Mouse (Mus musculus) stomach, embryonic 16.5 days (tissue): ENCODE measurements around the gene Ntn1. TPM values are rescaled to one million over a fixed set of nuclear protein-coding genes. Genes with fewer than 3 reads are reported as not detected.

Experiments used
- ATAC-seq: fragments of 200-750 bp; cut with Nextera tagmentation; 2 replicates; pipeline ENCODE4 v1.8.0; 2017; ENCODE audit warnings: moderate number of reproducible peaks, moderate TSS enrichment; ENCODE audit not compliant: insufficient read depth, low FRiP score
- H3K27ac ChIP-seq: fragments of 300-500 bp; sonication (generic); 2 replicates; pipeline ENCODE4 v1.5.1; 2014; ENCODE audit warnings: low read length
- H3K27me3 ChIP-seq: fragments of 300-500 bp; sonication (generic); 2 replicates; pipeline ENCODE4 v1.6.1; 2014; ENCODE audit warnings: low read length, control low read depth, mixed read lengths; ENCODE audit not compliant: control insufficient read depth, insufficient read depth
- H3K36me3 ChIP-seq: fragments of 300-500 bp; sonication (generic); 2 replicates; pipeline ENCODE4 v1.6.1; 2014; ENCODE audit warnings: low read length; ENCODE audit not compliant: control insufficient read depth, insufficient read depth
- H3K4me1 ChIP-seq: fragments of 300-500 bp; sonication (generic); 2 replicates; pipeline ENCODE4 v1.6.1; 2014; ENCODE audit warnings: low read length, control low read depth, mixed read lengths; ENCODE audit not compliant: control insufficient read depth, insufficient read depth
- H3K4me2 ChIP-seq: fragments of 300-500 bp; sonication (generic); 2 replicates; pipeline ENCODE4 v1.6.1; 2014; ENCODE audit warnings: low read depth, low read length, mixed read lengths
- H3K4me3 ChIP-seq: fragments of 300-500 bp; sonication (generic); replicated peaks from 2 replicates; pipeline ENCODE4 v1.5.1; 2014; ENCODE audit warnings: mild to moderate bottlenecking, low read length
- H3K9ac ChIP-seq: fragments of 300-500 bp; sonication (generic); 2 replicates; pipeline ENCODE4 v1.6.1; 2014; ENCODE audit warnings: low read length
- H3K9me3 ChIP-seq: fragments of 300-500 bp; sonication (generic); replicated peaks from 2 replicates; pipeline ENCODE4 v1.6.1; 2016; ENCODE audit warnings: low read length, control low read depth; ENCODE audit not compliant: control insufficient read depth
- WGBS: fragments of 180-500 bp; shearing (Covaris S2); extraction: QIAGEN DNeasy Blood & Tissue Kit; methylation state at CpG from one replicate; pipeline ENCODE4 v1.1.7; 2014; 5-methylcytosine and 5-hydroxymethylcytosine counted together
- polyA plus RNA-seq: library from polyadenylated mRNA; unstranded; fragments of >200 nt; fragmentation: Nextera tagmentation; extraction: Ambion mirVana; gene quantifications from 2 replicates; pipeline ENCODE4 v1.2.1, GENCODE M21; 2015

Ntn1 gene
- 11.3 and 13.5 TPM in 2 replicates for polyA plus RNA-seq

GRCm38 (mm10) chr11:68400727-68401219 is at the start of gene Ntn1:
TSS of gene Ntn1 (minus strand) at chr11:68400823.
- Histone ChIP-seq H3K4me1 (0 out of 2 replicates have a peak, but pooled peaks cover 4% of the 10 kb centered on the region), H3K9me3 (no peaks in the 10 kb centered on the region), H3K4me3 (peak within 1 kb of the TSS; percentile 53), H3K36me3 (no peaks in the 10 kb centered on the region), H3K27me3 (peaks cover 26% of the 10 kb centered on the region), H3K9ac (peak within 1 kb of the TSS; percentile 71), H3K4me2 (peak within 1 kb of the TSS; percentile 96), H3K27ac (peak within 1 kb of the TSS; percentile 35; the same call in 1 of the 2 replicates)
- ATAC-seq = no peak
- 13% methylated on average over 11 of the region's 11 CpGs for WGBS

- Histone ChIP-seq H3K9me3 (no peaks in the 10 kb centered on the region), H3K4me2 (no peak overlapping the region), H3K27ac (no peak overlapping the region), H3K27me3 (no peaks in the 10 kb centered on the region), H3K9ac (no peak overlapping the region), H3K4me1 (peaks cover 2% of the 10 kb centered on the region; the same call in 1 of the 2 replicates), H3K36me3 (no peaks in the 10 kb centered on the region), H3K4me3 (no peak overlapping the region)
- WGBS = 76% methylated on average over 7 of the region's 7 CpGs
- no peak for ATAC-seq
Observed at GRCm38 (mm10) chr11:68448356-68448755, 47.7 kb upstream of the Ntn1 start.

GRCm38 (mm10) chr11:68447242-68447641 is 46.6 kb upstream of the Ntn1 start:
- Histone ChIP-seq H3K27ac (no peak overlapping the region), H3K9ac (no peak overlapping the region), H3K4me3 (no peak overlapping the region), H3K36me3 (no peaks in the 10 kb centered on the region), H3K4me1 (peaks cover 2% of the 10 kb centered on the region; the same call in 1 of the 2 replicates), H3K9me3 (no peaks in the 10 kb centered on the region), H3K4me2 (no peak overlapping the region), H3K27me3 (no peaks in the 10 kb centered on the region)
- no peak for ATAC-seq
- 83% methylated on average over 2 of the region's 2 CpGs for WGBS

DNA sequence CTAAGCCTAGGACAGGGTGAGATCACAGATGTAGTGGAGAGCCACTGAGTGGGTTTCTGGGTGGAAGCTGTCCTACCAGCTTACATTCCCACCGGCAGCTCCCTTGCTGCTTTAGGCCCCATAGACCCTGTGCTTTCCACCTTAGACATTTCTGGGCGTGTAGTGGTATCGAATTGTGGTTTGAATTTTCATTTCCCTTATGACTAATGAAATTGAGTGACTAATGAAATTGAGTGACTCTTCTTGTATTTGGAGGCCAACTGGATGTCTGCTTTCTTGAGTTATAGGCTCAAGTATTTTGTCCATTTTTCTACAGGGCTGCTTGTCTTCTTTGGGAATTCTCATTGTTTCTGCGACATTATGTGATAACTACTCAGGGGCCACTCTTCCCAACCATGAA is 45.9 kb upstream of the Ntn1 start:
- Histone ChIP-seq H3K27ac (no peak overlapping the region), H3K4me1 (peaks cover 2% of the 10 kb centered on the region; the same call in 1 of the 2 replicates), H3K36me3 (no peaks in the 10 kb centered on the region), H3K9ac (no peak overlapping the region), H3K27me3 (no peaks in the 10 kb centered on the region), H3K4me2 (no peak overlapping the region), H3K4me3 (no peak overlapping the region), H3K9me3 (no peaks in the 10 kb centered on the region)
- WGBS = 90% methylated on average over 4 of the region's 4 CpGs
- ATAC-seq = no peak

- H3K27me3 ChIP-seq = no peaks in the 10 kb centered on the region
- whole genome bisulfite sequencing = 85% methylated on average over 4 of the region's 4 CpGs
- H3K4me2 ChIP-seq = no peak overlapping the region
- H3K36me3 ChIP-seq = no peaks in the 10 kb centered on the region
- no peaks in the 10 kb centered on the region; the same call in 1 of the 2 replicates for H3K4me1 ChIP-seq
- no peaks in the 10 kb centered on the region for H3K9me3 ChIP-seq
- no peak overlapping the region for H3K27ac ChIP-seq
- H3K4me3 ChIP-seq = no peak overlapping the region
- ATAC-seq = no peak
- H3K9ac ChIP-seq = no peak overlapping the region
Observed at GRCm38 (mm10) chr11:68445901-68446300, 45.3 kb upstream of the Ntn1 start.

- no peaks in the 10 kb centered on the region for H3K27me3 ChIP-seq
- H3K4me2 ChIP-seq = no peak overlapping the region
- H3K9me3 ChIP-seq = no peaks in the 10 kb centered on the region
- no peak overlapping the region for H3K27ac ChIP-seq
- H3K4me1 ChIP-seq = no peaks in the 10 kb centered on the region
- no peak overlapping the region for H3K9ac ChIP-seq
- 72% methylated on average over 12 of the region's 12 CpGs for WGBS
- no peak for ATAC-seq
- H3K4me3 ChIP-seq = no peak overlapping the region
- H3K36me3 ChIP-seq = no peaks in the 10 kb centered on the region
Observed at GRCm38 (mm10) chr11:68442983-68443638, 42.5 kb upstream of the Ntn1 start.

DNA sequence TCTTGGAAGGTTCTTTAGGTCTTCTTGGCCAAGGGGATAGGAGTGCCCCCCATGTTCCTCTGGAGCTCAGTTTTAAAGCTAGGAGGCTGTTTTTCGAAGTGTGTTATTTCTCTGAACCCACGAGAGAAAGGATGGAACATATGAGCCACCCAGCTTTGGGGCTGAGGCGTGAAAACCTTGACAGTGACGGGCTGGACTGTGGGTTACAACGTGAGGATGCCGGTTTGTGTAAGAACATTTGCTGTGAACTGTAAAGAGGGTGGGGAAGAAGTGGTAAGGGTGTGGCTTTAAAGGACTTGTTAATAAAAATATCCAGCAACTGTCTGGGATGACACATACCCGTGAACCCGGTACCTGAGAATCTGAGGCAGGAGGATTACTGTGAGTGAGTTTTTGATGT is 41.7 kb upstream of the Ntn1 start:
- H3K27ac ChIP-seq = no peak overlapping the region
- H3K9me3 ChIP-seq = no peaks in the 10 kb centered on the region
- no peak for ATAC-seq
- H3K4me1 ChIP-seq = no peaks in the 10 kb centered on the region
- no peak overlapping the region for H3K4me3 ChIP-seq
- no peaks in the 10 kb centered on the region for H3K27me3 ChIP-seq
- no peak overlapping the region for H3K4me2 ChIP-seq
- WGBS = 72% methylated on average over 8 of the region's 8 CpGs
- no peaks in the 10 kb centered on the region for H3K36me3 ChIP-seq
- H3K9ac ChIP-seq = no peak overlapping the region

DNA sequence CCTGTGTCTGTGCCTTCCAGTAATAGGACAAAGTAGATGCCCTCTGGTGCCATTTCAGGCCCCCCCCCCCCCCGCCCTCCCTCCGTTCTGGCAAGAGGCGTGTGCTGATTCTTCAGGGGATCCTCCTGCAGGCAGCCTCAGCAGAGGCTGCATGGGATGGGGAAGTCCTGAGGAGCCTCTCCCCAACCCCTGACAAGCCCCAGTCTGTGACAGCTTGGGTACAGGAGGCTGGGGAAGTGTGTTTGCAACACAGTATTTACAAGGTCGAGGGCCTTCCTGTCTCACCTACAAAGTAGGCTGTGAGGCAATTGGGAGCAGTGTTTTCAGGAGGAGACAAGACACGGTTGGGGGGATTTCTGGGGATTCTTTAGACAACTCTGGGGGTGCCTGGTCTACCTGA is 40.3 kb upstream of the Ntn1 start:
- Histone ChIP-seq H3K9me3 (no peaks in the 10 kb centered on the region), H3K4me2 (no peak overlapping the region), H3K9ac (no peak overlapping the region), H3K4me1 (no peaks in the 10 kb centered on the region), H3K27ac (no peak overlapping the region), H3K36me3 (no peaks in the 10 kb centered on the region), H3K4me3 (no peak overlapping the region), H3K27me3 (no peaks in the 10 kb centered on the region)
- 63% methylated on average over 5 of the region's 5 CpGs for WGBS
- ATAC-seq = no peak

DNA sequence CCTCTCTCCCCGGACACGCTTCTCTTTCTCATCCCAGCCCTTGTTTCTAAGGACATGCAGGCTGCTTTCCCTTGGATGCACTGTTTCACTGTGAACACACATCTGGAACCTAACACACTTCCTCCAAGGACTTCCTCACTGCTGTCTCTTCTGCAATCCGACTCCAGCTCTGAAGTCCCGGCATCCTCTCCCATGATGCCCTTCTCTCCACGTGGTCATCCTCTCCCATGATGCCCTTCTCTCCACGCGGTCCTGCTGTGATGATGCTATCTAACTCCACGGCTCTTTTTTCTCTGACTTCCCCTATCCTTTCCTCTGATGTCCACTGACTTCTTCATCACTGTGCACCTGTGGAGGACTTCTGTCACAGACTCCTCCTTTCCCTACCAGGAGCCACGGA is 39.5 kb upstream of the Ntn1 start:
- Histone ChIP-seq H3K9me3 (no peaks in the 10 kb centered on the region), H3K27ac (no peak overlapping the region), H3K4me1 (no peaks in the 10 kb centered on the region), H3K9ac (no peak overlapping the region), H3K36me3 (no peaks in the 10 kb centered on the region), H3K27me3 (no peaks in the 10 kb centered on the region), H3K4me2 (no peak overlapping the region), H3K4me3 (no peak overlapping the region)
- 79% methylated on average over 9 of the region's 9 CpGs for WGBS
- ATAC-seq = no peak
